Mouse (Mus musculus) forebrain, postnatal 0 days (tissue): ENCODE results near the gene Wdr83. TPM values are rescaled to one million over a fixed set of nuclear protein-coding genes. Genes with fewer than 3 reads are reported as not detected.

ENCODE experiments used
- ATAC-seq: fragments of 200-750 bp; cut with Nextera tagmentation; 2 replicates; pipeline ENCODE4 v1.8.0; 2017; ENCODE audit warnings: mild to moderate bottlenecking, moderate library complexity
- DNase-seq: peaks from one replicate; pipeline ENCODE4 v3.0.0-alpha.2; 2015
- H3K27ac ChIP-seq: fragments of 300-500 bp; sonication (generic); 2 replicates; pipeline ENCODE4 v1.5.1; 2014; ENCODE audit warnings: low read depth, mild to moderate bottlenecking, antibody characterized with exemption, low read length, moderate library complexity, mixed read lengths
- H3K27me3 ChIP-seq: fragments of 300-500 bp; sonication (generic); 2 replicates; pipeline ENCODE4 v1.6.1; 2014; ENCODE audit warnings: mild to moderate bottlenecking, low read length, mixed read lengths; ENCODE audit not compliant: insufficient read depth
- H3K36me3 ChIP-seq: fragments of 300-500 bp; sonication (generic); 2 replicates; pipeline ENCODE4 v1.6.1; 2014; ENCODE audit warnings: mild to moderate bottlenecking, moderate library complexity; ENCODE audit not compliant: insufficient read depth
- H3K4me1 ChIP-seq: fragments of 300-500 bp; sonication (generic); 2 replicates; pipeline ENCODE4 v1.6.1; 2014; ENCODE audit warnings: antibody characterized with exemption; ENCODE audit not compliant: insufficient read depth
- H3K4me2 ChIP-seq: fragments of 300-500 bp; sonication (generic); 2 replicates; pipeline ENCODE4 v1.6.1; 2014; ENCODE audit warnings: low read depth, mild to moderate bottlenecking, moderate library complexity
- H3K4me3 ChIP-seq: fragments of 300-500 bp; sonication (generic); 2 replicates; pipeline ENCODE4 v1.5.1; 2014; ENCODE audit warnings: low read depth, low read length, mixed read lengths
- H3K9ac ChIP-seq: fragments of 300-500 bp; sonication (generic); 2 replicates; pipeline ENCODE4 v1.6.1; 2014; ENCODE audit warnings: mild to moderate bottlenecking
- H3K9me3 ChIP-seq: fragments of 300-500 bp; sonication (generic); 2 replicates; pipeline ENCODE4 v1.6.1; 2016; ENCODE audit warnings: low read length
- CTCF ChIP-seq: sonication (generic); IDR thresholded peaks from 2 replicates; pipeline ENCODE4 v1.5.1; 2016; ENCODE audit warnings: antibody characterized with exemption, control low read depth, low read depth
- WGBS: fragments of 180-500 bp; shearing (Covaris S2); extraction: QIAGEN DNeasy Blood & Tissue Kit; methylation state at CpG from one replicate; pipeline ENCODE4 v1.1.7; 2014; 5-methylcytosine and 5-hydroxymethylcytosine counted together
- polyA plus RNA-seq: library from polyadenylated mRNA; unstranded; fragments of >200 nt; fragmentation: Nextera tagmentation; extraction: Ambion mirVana; gene quantifications from 2 replicates; pipeline ENCODE4 v1.2.1, GENCODE M21; 2015
- total RNA-seq: library from RNA; depleted of rRNA; stranded (reverse); fragments of >200 nt; gene quantifications from 2 replicates; pipeline ENCODE4 v1.2.3, GENCODE M21; 2014

The Wdr83 gene
- total and polyA plus RNA-seq, 2 experiments from 2014 or later, result 22.1 to 37.2 TPM

- Histone ChIP-seq H3K36me3 (peaks cover 26% of the 10 kb centered on the region), H3K27ac (no peak overlapping the region), H3K4me3 (no peak overlapping the region), H3K4me2 (no peak overlapping the region), H3K9ac (no peak overlapping the region), H3K27me3 (no peaks in the 10 kb centered on the region), H3K4me1 (no peaks in the 10 kb centered on the region), H3K9me3 (no peaks in the 10 kb centered on the region)
- no peak for TF ChIP-seq CTCF
- DNase-seq (no peak), ATAC-seq (no peak)
- WGBS, result 97% methylated on average over 10 of the region's 10 CpGs
Observed at GRCm38 (mm10) chr8:85113241-85113640, 32.1 kb upstream of the Wdr83 start.

GRCm38 (mm10) chr8:85100076-85100665 is 19.1 kb upstream of the Wdr83 start:
- H3K36me3 ChIP-seq, result peaks cover 30% of the 10 kb centered on the region
- WGBS, result 84% methylated on average over 4 of the region's 4 CpGs
- ATAC-seq, result no peak
- H3K4me3 ChIP-seq, result no peak overlapping the region
- H3K9ac ChIP-seq, result no peak overlapping the region
- H3K4me2 ChIP-seq, result no peak overlapping the region
- no peak for TF ChIP-seq CTCF
- no peak overlapping the region for H3K27ac ChIP-seq
- no peaks in the 10 kb centered on the region for H3K4me1 ChIP-seq
- H3K27me3 ChIP-seq, result no peaks in the 10 kb centered on the region
- H3K9me3 ChIP-seq, result no peaks in the 10 kb centered on the region
- DNase-seq, result no peak

DNA sequence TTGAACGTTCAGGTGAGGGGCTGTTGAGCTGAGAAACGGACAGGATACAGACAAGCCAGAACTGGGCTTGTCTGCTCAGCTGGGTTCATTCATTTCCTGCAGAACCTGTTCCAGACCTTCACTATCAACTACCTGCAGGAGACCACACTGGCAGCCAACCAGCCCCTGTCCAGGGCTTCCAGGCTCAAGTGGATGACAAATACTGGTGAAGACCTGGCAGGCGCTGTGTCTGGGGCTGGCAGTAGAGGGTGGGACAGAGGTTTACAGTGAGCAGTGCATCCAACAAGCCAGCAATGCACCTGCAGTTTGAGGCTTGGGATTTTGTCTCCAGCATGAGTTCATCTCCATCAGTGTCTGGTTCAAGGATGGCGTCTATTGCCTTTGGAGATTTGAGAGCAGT is 15.7 kb upstream of the Wdr83 start:
- H3K27ac ChIP-seq, result no peak overlapping the region
- no peaks in the 10 kb centered on the region for H3K4me1 ChIP-seq
- no peak overlapping the region for H3K9ac ChIP-seq
- no peak for TF ChIP-seq CTCF
- peaks cover 46% of the 10 kb centered on the region for H3K36me3 ChIP-seq
- no peak overlapping the region for H3K4me3 ChIP-seq
- H3K4me2 ChIP-seq, result no peak overlapping the region
- H3K9me3 ChIP-seq, result no peaks in the 10 kb centered on the region
- no peaks in the 10 kb centered on the region for H3K27me3 ChIP-seq
- WGBS, result 90% methylated on average over 4 of the region's 4 CpGs
- DNase-seq (no peak), ATAC-seq (no peak)

- no peak overlapping the region for H3K27ac ChIP-seq
- ATAC-seq, result no peak
- H3K9me3 ChIP-seq, result no peaks in the 10 kb centered on the region
- no peaks in the 10 kb centered on the region for H3K4me1 ChIP-seq
- TF ChIP-seq CTCF, result no peak
- peaks cover 46% of the 10 kb centered on the region for H3K36me3 ChIP-seq
- no peaks in the 10 kb centered on the region for H3K27me3 ChIP-seq
- no peak overlapping the region for H3K4me3 ChIP-seq
- H3K9ac ChIP-seq, result no peak overlapping the region
- WGBS, result 95% methylated on average over 16 of the region's 16 CpGs
- H3K4me2 ChIP-seq, result no peak overlapping the region
- no peak for DNase-seq
Observed at GRCm38 (mm10) chr8:85096196-85096595, 15.1 kb upstream of the Wdr83 start.

- ATAC-seq, result no peak
- Histone ChIP-seq H3K27me3 (no peaks in the 10 kb centered on the region), H3K9me3 (no peaks in the 10 kb centered on the region), H3K4me3 (no peak overlapping the region), H3K27ac (no peak overlapping the region), H3K36me3 (peaks cover 46% of the 10 kb centered on the region), H3K4me2 (no peak overlapping the region), H3K4me1 (no peaks in the 10 kb centered on the region), H3K9ac (no peak overlapping the region)
- no peak for DNase-seq
- no peak for TF ChIP-seq CTCF
- WGBS, result 96% methylated on average over 7 of the region's 7 CpGs
Observed at GRCm38 (mm10) chr8:85095566-85095965, 14.5 kb upstream of the Wdr83 start.

- H3K4me1 ChIP-seq, result no peaks in the 10 kb centered on the region
- 94% methylated on average over 13 of the region's 13 CpGs for WGBS
- DNase-seq (no peak), ATAC-seq (no peak)
- H3K27ac ChIP-seq, result no peak overlapping the region
- H3K27me3 ChIP-seq, result no peaks in the 10 kb centered on the region
- H3K9me3 ChIP-seq, result no peaks in the 10 kb centered on the region
- H3K4me2 ChIP-seq, result no peak overlapping the region
- peaks cover 46% of the 10 kb centered on the region for H3K36me3 ChIP-seq
- no peak overlapping the region for H3K4me3 ChIP-seq
- TF ChIP-seq CTCF, result no peak
- H3K9ac ChIP-seq, result no peak overlapping the region
Observed at GRCm38 (mm10) chr8:85095051-85095450, 13.9 kb upstream of the Wdr83 start.

DNA sequence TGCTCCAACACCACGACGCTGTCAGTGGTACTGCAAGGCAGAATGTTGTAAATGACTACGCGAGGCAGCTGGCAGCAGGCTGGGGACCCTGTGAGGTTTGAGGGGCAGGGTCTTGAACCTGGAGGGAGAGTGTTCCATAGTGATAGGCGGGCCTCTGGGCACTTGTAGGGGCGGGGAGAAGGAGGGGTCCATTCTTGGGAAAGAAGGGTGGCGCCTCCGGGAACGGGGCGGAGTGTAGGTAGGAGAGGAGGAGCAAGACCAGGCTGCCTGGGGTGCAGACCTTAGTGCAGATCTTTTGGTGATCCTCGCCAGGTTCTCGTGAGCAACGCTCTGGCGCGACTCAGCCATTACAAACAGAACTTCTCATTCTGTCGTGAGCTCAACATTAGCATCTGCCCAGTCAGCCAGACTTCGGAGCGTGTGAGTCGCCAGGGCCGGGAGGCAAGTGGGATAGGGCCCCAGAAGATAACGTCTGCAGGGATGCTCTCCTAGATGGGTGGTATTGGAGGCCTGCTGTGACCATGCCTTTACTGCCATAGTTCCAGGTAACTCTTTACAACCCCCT is 10.5 kb upstream of the Wdr83 start:
- no peak for DNase-seq
- no peaks in the 10 kb centered on the region for H3K9me3 ChIP-seq
- H3K4me2 ChIP-seq, result no peak overlapping the region
- peaks cover 44% of the 10 kb centered on the region for H3K36me3 ChIP-seq
- no peak overlapping the region for H3K4me3 ChIP-seq
- H3K27me3 ChIP-seq, result no peaks in the 10 kb centered on the region
- ATAC-seq, result no peak
- no peak overlapping the region for H3K9ac ChIP-seq
- WGBS, result 40% methylated on average over 21 of the region's 21 CpGs
- H3K4me1 ChIP-seq, result no peaks in the 10 kb centered on the region
- TF ChIP-seq CTCF, result no peak
- no peak overlapping the region for H3K27ac ChIP-seq
